Mouse (Mus musculus): Measurements from ENCODE around the gene Gm16181.
A peak's percentile ranks its signal among the peaks of the same experiment; 100 is the strongest.

The Gm16181 gene

GRCm38 (mm10) chr17:35249451-35250197 is 29.0 kb downstream of the Gm16181 start:
- DNase-seq (ENCODE audit: low read depth, low spot score): no peak

GRCm38 (mm10) chr17:35250348-35251120 is 29.9 kb downstream of the Gm16181 start:
- DNase-seq (ENCODE audit: low read depth, low spot score): no peak

GRCm38 (mm10) chr17:35251162-35251719 is 30.6 kb downstream of the Gm16181 start:
- peak; percentile 61 for DNase-seq (ENCODE audit: low read depth, low spot score)

GRCm38 (mm10) chr17:35251981-35252380 is 31.3 kb downstream of the Gm16181 start:
- DNase-seq (ENCODE audit: low read depth, low spot score): no peak

GRCm38 (mm10) chr17:35252619-35253292 is 32.1 kb downstream of the Gm16181 start:
- DNase-seq (ENCODE audit: low read depth, low spot score): no peak

GRCm38 (mm10) chr17:35253293-35254093 is 32.9 kb downstream of the Gm16181 start:
- no peak for DNase-seq (ENCODE audit: low read depth, low spot score)

- DNase-seq (ENCODE audit: low read depth, low spot score): peak; percentile 69
Observed at GRCm38 (mm10) chr17:35254241-35255098, 33.8 kb downstream of the Gm16181 start.

- DNase-seq (ENCODE audit: low read depth, low spot score): no peak
Observed at GRCm38 (mm10) chr17:35255301-35255700, 34.7 kb downstream of the Gm16181 start.

- no peak for DNase-seq (ENCODE audit: low read depth, low spot score)
Observed at GRCm38 (mm10) chr17:35255704-35256103, 35.1 kb downstream of the Gm16181 start.

GRCm38 (mm10) chr17:35257378-35257777 is 36.7 kb downstream of the Gm16181 start:
- DNase-seq (ENCODE audit: low read depth, low spot score): no peak

- DNase-seq (ENCODE audit: low read depth, low spot score): peak; percentile 92
Observed at GRCm38 (mm10) chr17:35257824-35258491, 37.3 kb downstream of the Gm16181 start.

GRCm38 (mm10) chr17:35258492-35259478 is 38.2 kb downstream of the Gm16181 start:
- no peak for DNase-seq (ENCODE audit: low read depth, low spot score)

GRCm38 (mm10) chr17:35259621-35260020 is 39.0 kb downstream of the Gm16181 start:
- DNase-seq (ENCODE audit: low read depth, low spot score): no peak

- no peak for DNase-seq (ENCODE audit: low read depth, low spot score)
Observed at GRCm38 (mm10) chr17:35261651-35262050, 41.0 kb downstream of the Gm16181 start.

GRCm38 (mm10) chr17:35262664-35263522 is 42.3 kb downstream of the Gm16181 start, which contains the start of gene H2-D1:
H2-D1 (plus strand) TSS chr17:35262730.
- DNase-seq (ENCODE audit: low read depth, low spot score): peak; percentile 97

- DNase-seq (ENCODE audit: low read depth, low spot score): no peak
Observed at GRCm38 (mm10) chr17:35263523-35263883, 42.9 kb downstream of the Gm16181 start.

- DNase-seq (ENCODE audit: low read depth, low spot score): no peak
Observed at GRCm38 (mm10) chr17:35267399-35268086, 46.9 kb downstream of the Gm16181 start.
